Mouse (Mus musculus): ENCODE results near the gene Marveld2.

DNA sequence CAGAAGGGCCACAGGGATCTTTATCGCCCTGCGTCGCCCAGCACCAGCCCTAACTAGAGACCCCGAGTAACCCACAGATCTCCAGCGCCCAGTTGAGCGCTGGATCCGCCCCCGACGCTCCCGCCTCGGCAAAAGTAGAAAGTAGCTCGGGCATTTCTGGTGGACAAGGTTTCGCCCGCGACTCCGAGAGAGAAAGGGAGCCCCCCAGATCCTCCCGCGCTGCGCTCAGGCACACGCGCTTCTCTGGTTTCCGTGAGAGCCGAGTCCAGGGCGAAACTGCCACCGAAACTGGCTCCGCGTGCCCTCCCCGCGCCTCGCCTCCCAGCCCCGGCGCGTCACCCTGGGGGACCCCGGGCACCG is 64.8 kb downstream of the Marveld2 start:
- TF ChIP-seq CTCF (IDR thresholded peaks at IDR 0.05; ENCODE audit: control insufficient read depth, insufficient read depth, low read length): no peak
- no peak for TF ChIP-seq POLR2A (IDR thresholded peaks at IDR 0.05; ENCODE audit: borderline replicate concordance, control insufficient read depth, low read depth, low read length)

Data from bone marrow, adult 2 months (tissue).